Mouse (Mus musculus): ENCODE data around the gene Gm14459.
"Not testable (repeated sequence)": the region's sequence is repeated elsewhere in the genome, so short reads cannot be mapped to it uniquely, and the experiment has no call there.

Gene Gm14459

DNA sequence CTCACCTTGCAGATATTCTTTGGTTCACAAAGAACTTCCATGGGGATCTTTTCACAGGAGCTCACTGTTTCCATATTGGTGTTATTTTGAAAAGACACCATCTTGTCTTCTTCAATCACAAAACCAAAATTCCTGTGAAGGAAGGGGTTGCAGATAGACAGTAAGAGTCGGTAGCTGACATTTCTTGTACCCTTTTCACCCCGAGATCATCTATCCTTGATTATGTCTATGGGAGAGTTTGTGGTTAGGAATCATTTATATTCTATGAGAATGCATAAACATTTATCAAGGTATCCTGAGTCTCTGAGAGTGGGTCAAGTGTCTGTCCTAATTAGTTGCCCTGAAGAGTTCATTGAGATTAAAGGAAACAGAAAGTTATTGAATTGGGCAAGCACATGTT is at the start of gene Gm14459:
TSS of gene Gm14459 (minus strand) at position 101 of the 400 bp plus-strand sequence.
- no peak for DNase-seq (ENCODE audit: low read depth, low spot score)

DNA sequence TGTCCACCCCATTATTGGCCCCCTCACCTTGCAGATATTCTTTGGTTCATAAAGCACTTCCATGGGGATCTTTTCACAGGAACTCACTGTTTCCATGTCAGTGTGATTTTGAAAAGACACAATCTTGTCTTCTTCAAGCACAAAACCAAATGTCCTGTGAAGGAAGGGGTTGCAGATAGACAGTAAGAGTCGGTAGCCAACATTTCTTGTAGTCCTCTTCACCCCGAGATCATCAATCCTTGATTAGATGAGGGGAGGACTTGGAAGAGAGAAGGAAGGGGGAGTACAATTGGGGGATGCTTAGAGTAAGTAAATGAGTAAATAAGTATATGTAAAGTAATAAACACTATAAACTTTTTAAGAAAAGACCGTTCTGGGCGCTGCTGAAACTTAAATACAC is 23.4 kb upstream of the Gm14459 start, which contains the start of gene Ssxb6:
TSS of gene Ssxb6 (minus strand) at position 101 of the 400 bp plus-strand sequence.
- not testable (repeated sequence) for DNase-seq (ENCODE audit: low read depth, low spot score)

Measured in R1 (cell line).